Mouse (Mus musculus) left cerebral cortex, adult 6 months (tissue): ENCODE data around the gene Fam219a. TPM values are rescaled to one million over a fixed set of nuclear protein-coding genes. Genes with fewer than 3 reads are reported as not detected.

Source experiments
- long read RNA-seq, 2 experiments: library from polyadenylated mRNA; unstranded; transcript quantifications; one replicate each; pipeline ENCODE4 v2.0.0; 2019 to 2020
- polyA plus RNA-seq: library from polyadenylated mRNA; unstranded; fragments of <200 nt; fragmentation: Nextera tagmentation; gene quantifications from 2 replicates; pipeline ENCODE4 v1.2.3, GENCODE M21; 2021

The Fam219a gene
- 19.0 and 30.9 TPM in 2 replicates for polyA plus RNA-seq
- long read RNA-seq, experiment 1, transcript Fam219a-203 (6 exons, 3,357 nt), result major isoform, 35 of 58 reads
- long read RNA-seq, experiment 1, partial matches to known transcripts, result 1 of 58 reads
- long read RNA-seq, experiment 1, other reads (novel, unspliced or antisense), result 21 of 58 reads
- long read RNA-seq, experiment 2, transcript Fam219a-203 (6 exons, 3,357 nt), result major isoform, 7 of 23 reads
- long read RNA-seq, experiment 2, partial matches to known transcripts, result 4 of 23 reads
- long read RNA-seq, experiment 2, other reads (novel, unspliced or antisense), result 12 of 23 reads

GRCm38 (mm10) chr4:41569411-41569885 is at the start of gene Fam219a, which contains the start of gene Dnaic1:
Gene Fam219a (minus strand): TSS chr4:41569538.
Gene Dnaic1 (plus strand): TSS chr4:41569775.

GRCm38 (mm10) chr4:41517233-41517632 is 52.1 kb downstream of the Fam219a start, which contains the start of gene 1110017D15Rik:
Gene 1110017D15Rik (minus strand): TSS chr4:41517333.

GRCm38 (mm10) chr4:41502986-41503412 is 66.3 kb downstream of the Fam219a start, which contains the start of gene AI464131:
Gene AI464131 (minus strand): TSS chr4:41503076.

Other genes with a start within 250 kb of the Fam219a start
- 22.8 and 30.4 TPM in 2 replicates for gene Ubap1, start 220.5 kb downstream of the Fam219a start, polyA plus RNA-seq
- 0.27 and 0.65 TPM in 2 replicates for gene Kif24, start 104.7 kb downstream of the Fam219a start, polyA plus RNA-seq
- gene Nudt2, start 104.4 kb downstream of the Fam219a start, polyA plus RNA-seq, result 88.6 and 102 TPM in 2 replicates
- gene AI464131, start 66.5 kb downstream of the Fam219a start, polyA plus RNA-seq, result 14.3 and 15.9 TPM in 2 replicates
- gene 1110017D15Rik, start 52.2 kb downstream of the Fam219a start, polyA plus RNA-seq, result 6.9 and 10.6 TPM in 2 replicates
- 4.4 and 6.1 TPM in 2 replicates for gene Dnaic1, start 237 bp upstream of the Fam219a start, polyA plus RNA-seq
- gene Enho, start 70.8 kb upstream of the Fam219a start, polyA plus RNA-seq, result 60.8 and 85.8 TPM in 2 replicates
- gene Cntfr, start 127.6 kb upstream of the Fam219a start, polyA plus RNA-seq, result 9.3 and 54.4 TPM in 2 replicates
- 44.0 and 45.9 TPM in 2 replicates for gene Il11ra1, start 130.5 kb upstream of the Fam219a start, polyA plus RNA-seq
- gene Rpp25l, start 144.0 kb upstream of the Fam219a start, polyA plus RNA-seq, result 58.7 and 59.1 TPM in 2 replicates
- 305 and 362 TPM in 2 replicates for gene Dctn3, start 153.6 kb upstream of the Fam219a start, polyA plus RNA-seq
- 0.15 and 0.20 TPM in 2 replicates for gene Arid3c, start 161.6 kb upstream of the Fam219a start, polyA plus RNA-seq
- 67.8 and 70.7 TPM in 2 replicates for gene Galt, start 185.7 kb upstream of the Fam219a start, polyA plus RNA-seq
- 28.7 and 53.6 TPM in 2 replicates for gene Sigmar1, start 186.6 kb upstream of the Fam219a start, polyA plus RNA-seq
- 559 and 584 TPM in 2 replicates for gene Ccl27a, start 204.7 kb upstream of the Fam219a start, polyA plus RNA-seq